Mouse (Mus musculus): ENCODE measurements at regions not wholly inside any gene's neighbourhood (a gene's known extent, or its start where the extent isn't known, plus 50 kb on each side); places are given as distances from the start of the nearest gene placed in this dataset.

DNA sequence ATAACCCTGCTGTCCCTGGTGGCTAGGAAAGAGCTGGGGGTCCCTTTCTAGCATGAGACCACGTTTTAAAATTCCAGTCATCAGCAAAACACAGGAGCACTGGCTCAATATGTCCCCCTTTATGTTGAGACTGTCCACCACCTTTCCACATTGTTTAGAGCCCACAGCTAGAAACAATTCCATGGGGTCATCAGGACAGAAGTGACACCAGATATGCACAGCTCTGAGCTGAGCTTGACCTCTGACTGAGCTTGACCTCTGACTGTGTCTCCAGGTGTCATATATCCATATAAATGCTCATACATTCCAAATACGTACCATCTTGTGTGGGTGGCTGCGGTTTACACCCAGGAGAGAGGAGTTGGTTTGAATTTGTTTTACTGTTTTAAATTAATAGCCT, 262.1 kb upstream of the Ppargc1a start:
- DNase-seq: no peak

DNA sequence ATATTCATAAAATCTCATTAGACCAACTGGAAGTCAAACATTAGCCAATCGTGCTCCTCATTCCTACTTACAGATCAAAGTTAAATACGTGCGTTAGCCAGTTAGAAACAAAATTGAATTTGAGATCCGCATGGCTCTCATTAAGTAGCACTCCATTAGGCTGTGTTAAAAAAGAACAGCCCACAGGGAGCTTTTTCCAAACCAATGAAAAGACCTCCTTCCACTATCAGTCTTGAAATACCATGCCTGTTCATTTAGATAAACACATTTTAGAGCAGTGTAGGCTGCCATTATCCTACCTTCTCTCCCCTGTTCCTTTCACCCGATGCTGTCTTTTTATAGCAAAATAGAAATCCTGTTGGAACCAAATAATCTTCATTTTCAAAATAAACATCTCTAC, 261.5 kb upstream of the Ppargc1a start:
- no peak for DNase-seq

DNA sequence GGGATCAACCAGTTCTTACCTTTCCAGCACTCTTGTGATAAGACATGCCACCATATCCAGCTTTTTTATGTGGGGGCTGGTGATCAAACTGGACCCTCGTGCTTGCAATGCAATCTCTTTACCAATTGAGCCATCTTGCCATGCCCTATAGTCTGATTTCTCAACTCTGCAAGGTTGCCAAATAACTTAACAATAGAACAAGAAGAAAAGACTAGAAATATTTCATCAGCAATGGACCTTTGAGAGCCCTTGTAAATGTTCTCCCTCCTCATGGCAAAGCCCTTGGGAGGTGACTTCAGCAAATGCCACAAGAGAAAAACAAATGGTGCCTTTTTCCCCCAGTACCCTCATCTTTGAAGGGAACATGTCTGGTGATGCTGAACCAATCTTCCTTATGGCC, 258.7 kb upstream of the Ppargc1a start:
- peak; percentile 2 for DNase-seq

DNA sequence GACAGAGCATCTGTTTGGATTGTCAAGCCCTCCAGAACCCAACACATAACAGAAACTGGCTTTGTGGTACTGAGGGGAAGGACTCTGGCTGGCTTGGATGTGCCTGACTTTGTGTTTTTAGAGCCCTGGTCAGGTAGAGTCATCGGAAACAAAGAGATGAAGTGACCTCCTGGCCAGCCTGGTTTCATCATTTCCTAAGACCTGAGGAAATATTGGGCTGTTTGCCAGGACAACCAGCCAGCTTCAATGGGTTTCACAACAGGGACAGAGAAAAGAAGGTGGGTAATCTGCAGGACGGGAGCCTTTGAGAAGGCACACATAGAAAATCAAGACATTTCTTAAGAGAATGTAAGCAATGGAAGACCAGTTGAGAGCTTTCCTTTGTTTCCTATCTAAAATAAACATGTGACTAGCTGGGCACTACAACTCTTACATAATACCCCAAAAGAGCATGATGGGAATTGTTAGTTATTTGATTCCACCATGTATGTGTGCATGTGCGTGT, 258.1 kb upstream of the Ppargc1a start:
- DNase-seq: peak; percentile 9

DNA sequence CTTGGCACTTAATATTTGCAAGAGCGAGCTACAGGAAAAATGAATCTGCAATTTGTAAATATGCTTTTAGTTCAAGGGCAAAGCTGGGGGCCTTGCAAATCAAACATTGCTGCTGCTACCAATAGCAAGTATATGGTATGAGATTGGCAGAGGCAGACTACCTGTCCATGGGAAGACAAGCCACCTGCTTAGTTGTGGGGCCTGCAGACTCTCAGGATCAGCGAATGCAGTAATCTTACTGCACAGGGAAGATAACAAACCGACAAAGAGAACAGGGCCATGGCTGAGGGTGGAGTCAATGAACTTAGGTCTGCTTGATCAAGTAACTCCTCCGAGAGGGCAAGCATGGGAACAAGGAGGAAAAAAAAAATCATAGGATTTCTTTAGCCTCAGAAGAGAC, 257.2 kb upstream of the Ppargc1a start:
- no peak for DNase-seq

DNA sequence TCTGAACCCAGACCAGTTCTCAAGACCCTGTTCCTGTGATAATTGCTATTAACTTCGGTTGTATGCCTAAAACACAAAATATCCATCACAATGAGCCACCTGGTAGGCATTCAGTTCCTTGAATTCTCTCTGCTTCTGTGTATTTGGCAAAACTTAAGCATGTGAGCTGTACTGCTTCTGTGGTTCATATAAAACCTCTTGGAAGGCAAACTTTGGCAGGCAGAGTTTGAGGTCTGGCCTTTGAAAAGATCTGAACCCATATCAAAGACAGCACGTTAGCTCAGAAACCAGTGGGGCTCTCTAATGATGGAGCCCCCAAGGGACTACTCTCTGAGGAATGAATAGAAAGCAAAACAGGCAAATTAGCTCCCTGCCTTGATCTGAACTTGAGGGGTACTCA, 256.1 kb upstream of the Ppargc1a start:
- no peak for DNase-seq

DNA sequence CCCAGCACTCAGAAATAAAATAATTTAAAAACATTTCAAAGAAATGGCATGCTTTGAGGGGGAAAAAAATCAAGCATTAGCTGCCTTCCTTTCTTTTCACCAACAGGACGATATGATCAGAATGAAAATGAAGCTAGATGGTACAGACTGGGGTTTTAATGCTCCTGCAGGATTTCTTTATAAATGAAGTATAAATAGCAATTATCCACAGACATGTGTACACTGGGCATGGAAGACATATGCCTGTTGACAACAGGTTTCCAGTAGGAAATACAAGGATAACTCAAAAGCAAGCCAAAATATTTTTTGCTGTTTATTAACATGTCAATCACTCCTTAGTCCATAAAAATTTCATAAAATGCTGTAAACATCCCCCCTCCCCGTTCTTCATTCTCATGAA, 248.7 kb upstream of the Ppargc1a start:
- no peak for DNase-seq

DNA sequence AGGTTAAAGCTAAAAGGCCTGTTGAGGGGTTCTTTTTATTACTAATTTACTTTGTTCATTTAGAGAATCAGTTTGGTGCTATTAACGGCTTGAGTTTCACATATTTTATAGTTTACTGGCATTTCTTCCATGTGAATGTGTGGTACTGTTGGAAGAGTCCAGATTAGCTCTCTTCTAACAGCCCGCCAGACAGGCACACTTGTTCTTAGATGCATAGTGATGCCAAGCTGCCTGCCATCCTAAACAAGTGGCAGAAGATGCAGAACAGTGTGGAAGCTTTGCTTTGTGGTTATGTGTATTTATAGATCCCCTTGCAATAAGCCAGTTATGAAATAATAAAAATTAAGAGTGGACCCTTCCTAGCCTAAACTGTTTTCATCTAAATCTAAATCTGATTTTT, 244.2 kb upstream of the Ppargc1a start:
- no peak for DNase-seq

DNA sequence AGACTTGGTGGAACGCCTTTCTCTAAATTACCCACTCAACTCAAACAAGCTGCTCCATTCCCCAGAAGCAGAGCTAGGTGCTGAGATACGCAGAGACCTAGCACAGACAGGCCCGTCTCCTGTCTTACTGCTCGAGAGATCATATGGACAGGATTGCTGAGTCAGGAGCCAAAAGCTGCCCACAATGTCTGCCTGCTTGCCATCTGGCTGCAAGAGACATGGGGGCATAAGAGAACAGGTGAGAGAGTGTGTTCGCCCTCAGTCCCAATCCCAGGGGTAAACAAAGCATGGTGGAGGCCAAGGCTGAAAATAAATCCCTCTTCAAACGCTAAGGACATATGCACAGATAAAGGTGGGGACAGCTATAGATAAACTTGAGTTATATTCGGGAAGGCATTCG, 234.0 kb upstream of the Ppargc1a start:
- no peak for DNase-seq

DNA sequence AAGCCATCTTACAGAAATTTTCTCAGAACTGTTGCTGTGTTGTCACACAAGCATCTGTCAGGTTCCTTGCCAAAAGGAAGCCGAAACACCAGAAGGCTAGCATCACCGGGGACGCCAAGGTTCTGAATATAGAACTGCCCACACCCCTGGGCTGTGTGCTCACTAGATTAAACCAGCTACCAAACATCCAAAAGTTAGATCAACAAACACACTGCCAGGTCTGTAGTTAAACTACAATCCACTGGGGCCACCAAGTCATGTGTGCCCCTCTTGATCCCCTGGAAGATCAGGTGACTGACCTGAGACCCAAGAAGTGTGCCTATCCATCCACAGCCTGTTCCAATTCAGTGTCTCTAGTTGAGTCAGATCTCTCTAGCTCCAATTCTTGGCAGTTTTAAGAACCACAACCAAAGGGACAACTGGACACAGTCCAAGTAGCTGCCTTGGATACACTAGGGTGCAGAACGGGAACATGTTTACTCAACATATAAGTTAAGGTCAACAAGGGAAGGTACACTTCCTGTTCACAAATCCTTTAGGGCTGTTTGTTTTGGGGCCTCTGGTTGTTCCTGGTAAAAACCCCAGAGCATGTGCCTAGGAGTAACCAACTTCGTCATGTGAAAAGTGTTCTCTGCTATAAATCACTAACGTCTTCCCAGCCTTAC, 232.0 kb upstream of the Ppargc1a start:
- DNase-seq: peak; percentile 22

DNA sequence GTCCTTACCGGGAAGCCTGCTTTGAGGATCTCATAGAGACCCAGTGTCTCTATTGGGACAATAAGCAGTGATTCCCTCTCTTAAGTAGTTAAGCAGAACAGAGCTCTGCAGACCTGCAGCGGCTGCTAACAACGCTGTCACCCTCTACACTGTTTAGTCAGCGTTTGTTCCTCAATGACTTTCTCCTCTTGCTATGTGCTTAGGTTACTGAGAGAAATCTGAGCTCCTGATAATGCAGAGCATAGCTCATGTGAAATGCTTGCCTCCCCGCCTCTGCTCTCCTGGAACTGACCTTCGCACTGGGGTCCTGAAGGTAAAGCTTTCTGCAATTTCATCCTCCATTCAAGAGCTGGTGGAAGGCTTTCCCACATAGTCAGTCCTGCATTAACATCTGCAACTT, 226.6 kb upstream of the Ppargc1a start:
- no peak for DNase-seq

DNA sequence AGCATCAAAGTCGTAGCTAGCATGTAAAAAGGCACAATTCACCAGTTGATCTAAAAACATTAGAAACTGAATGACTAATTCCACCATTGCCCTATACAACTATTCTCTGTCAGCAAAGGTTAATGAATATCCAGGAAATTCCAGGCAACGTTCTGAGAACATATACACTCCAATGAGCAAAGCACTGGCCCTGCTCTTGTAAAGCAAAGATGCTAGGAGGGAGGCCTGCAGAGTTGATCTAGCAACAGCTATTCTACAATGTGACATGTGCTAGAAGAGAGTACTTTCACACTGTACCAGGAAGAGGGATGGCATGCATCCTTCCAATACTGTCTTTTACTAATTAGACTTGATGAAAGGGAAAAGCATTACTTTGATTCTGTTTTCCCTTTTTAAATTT, 225.4 kb upstream of the Ppargc1a start:
- DNase-seq: no peak

DNA sequence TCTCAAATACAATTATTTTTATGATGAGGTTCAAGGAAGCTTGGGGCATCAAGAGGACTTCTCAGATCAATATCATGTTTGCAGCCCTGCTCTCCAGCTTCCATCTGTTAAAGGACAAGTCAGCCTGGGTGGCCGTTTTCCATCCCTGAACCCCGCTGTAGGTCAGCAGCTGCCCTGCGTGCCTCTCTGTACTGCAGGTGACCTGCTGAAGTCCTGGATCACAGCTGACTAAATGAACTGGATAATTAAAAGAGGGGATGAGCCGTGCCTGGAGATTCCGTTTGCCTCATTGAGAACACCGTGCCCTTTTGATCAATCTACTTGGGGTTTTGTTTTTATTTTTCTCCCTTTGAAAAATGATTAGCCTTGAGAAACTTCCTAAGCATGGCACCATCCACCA, 221.2 kb upstream of the Ppargc1a start:
- DNase-seq: no peak

DNA sequence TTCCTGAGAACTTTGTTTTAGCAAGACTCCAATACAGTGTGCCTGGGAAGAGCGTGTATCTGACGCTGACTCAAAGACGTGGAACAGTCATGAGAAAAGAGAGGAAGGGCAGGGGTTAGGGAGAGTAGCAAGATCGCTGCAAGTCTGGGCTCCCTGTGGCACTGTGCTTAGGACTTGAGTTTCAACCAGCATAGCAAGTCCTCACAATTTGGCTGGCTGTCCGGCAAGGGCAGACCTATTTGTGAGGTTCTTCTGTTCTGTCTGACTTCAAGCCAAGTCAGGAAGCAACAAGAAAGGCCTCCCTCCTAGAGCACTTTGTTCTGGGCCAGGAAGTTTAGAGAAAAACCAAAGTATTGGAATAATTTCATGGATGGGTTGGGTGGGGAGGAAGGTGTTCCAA, 216.0 kb upstream of the Ppargc1a start:
- DNase-seq: no peak

DNA sequence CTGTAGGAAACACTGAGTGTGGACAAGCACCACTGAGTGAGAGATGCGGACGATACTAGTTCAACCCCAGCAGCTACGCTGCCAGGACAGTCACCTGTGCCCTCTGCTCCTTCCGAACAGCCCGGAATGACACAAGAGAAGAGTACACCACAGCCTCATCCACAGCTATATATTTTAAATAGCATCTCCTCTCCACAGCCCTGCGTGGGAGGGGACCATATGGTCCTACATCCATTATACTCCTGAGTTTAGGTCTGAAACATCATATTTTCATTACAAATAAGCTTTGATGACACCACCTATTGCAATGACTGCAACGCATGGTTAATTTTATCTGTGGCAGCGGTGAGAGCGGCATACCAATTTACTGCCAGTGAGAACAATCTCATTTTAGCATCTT, 215.6 kb upstream of the Ppargc1a start:
- DNase-seq: no peak

DNA sequence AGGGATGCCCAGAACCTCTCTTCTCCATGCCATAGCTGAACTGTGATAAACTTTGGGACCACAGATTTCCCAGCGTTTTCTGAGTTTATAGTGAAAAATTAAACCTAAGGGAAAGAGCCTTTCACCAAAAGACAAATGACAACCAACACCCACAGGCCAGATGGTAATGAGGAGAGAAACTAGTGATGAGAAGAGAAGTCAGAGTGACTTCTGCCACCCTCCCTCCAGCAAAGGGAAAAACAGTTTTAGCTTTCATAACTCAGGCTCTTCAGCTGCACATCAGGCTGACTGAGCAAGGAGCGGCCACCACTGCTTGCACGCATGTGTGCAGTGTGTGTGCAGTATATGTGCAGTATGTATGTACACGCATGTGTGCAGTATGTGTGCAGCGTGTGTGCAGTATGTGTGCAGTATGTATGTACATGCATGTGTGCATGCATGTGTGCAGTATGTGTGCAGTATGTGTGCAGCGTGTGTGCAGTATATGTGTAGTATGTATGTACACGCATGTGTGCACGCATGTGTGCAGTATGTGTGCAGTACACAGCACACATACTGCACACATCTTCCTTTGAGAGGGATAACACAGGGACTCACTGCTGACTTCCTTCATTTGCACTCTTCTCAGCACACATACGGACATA, 208.1 kb upstream of the Ppargc1a start:
- no peak for DNase-seq

DNA sequence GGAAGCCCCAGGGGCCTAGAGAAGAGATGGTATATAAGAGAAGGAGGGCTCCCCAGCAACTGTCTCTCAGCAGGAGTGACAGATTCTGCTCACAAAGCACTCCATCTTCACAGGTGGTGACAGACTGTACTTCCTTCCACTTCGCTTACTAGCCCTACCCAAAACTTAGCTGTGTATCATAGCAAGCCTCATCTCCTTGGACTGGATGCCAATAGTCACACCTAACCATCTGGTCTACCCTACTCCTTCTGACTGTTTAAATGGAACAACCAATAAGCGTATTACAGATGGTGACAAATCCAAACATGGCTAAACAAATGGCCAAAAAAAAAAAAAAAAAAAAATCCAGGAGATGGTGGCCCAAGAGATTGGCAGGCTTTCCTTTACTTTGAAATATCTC, 204.1 kb upstream of the Ppargc1a start:
- no peak for DNase-seq

DNA sequence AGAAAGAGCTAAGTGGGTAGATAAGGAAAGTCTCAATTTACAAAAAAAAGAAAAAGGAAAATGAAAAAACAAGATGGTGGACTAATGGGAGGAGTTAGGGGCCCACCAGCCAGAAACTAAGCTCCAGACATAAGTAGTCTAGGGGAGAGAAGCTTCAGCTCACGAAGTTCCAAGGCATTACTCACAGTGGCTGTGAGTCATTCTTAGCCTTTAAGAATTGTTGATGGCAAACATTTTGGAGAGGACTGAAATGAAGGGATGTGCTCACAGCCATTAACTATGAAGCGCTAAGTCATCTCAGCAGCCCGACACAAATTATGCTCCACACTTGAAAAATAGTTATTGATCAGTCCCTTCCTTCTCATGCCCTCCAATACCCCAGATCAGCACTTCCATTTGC, 198.6 kb upstream of the Ppargc1a start:
- DNase-seq: no peak

DNA sequence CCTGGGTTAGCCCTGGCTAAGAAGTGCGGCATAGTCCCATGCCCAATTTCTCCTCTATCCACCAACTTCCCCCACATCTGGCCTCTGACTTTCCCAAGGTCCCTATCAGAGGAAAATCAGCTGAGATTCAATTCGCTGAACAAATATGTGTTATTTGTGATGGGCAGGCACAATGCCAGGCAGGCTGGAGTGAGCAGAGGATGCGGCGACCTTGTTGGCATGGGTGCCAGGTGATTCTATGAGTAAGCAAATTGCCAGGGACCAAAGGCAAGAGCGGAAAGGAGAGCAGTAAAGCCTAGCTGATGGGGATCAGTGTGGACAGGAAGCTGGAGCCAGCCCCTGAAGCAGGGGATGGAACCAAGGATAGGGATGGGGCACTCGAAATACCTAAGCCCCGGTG, 196.9 kb upstream of the Ppargc1a start:
- no peak for DNase-seq

DNA sequence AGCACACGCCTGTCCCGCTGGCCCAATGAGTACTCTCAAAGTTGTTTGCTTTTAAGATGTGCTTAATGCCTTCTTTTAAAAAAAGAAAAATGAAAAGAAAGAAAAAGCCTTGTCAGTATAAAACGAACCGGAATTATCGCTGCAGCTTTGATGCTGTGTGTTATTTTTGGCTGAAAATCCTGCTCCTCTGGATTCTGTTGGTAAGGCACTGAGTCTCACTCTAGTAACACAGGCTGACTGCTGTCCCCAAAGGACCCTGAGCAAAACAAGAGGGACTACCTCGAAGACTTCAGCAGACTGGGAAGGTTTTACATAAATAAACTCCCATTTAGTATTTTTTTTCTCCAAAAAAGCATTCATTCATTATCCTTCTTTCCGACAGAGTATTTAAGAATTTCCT, 196.1 kb upstream of the Ppargc1a start:
- DNase-seq: no peak

DNA sequence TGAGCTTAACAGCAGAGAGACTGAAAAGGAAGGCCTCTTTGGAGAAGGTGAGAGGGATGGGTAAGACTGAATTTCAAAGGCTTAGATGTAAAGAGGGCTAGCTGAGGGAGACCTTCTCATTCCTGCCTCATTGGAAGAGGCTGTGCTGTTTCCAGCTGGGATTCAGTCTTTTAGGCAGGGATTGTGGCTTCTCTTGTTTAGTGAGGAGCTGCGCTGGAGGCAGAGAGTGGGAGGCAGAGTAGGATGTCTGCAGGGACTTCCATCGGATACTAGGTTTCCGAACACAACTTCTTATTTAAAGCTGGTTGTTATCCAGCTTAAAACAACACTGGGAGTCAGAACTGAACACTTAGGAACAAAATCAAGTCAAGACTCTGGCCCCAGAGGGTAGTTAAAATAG, 194.8 kb upstream of the Ppargc1a start:
- no peak for DNase-seq

DNA sequence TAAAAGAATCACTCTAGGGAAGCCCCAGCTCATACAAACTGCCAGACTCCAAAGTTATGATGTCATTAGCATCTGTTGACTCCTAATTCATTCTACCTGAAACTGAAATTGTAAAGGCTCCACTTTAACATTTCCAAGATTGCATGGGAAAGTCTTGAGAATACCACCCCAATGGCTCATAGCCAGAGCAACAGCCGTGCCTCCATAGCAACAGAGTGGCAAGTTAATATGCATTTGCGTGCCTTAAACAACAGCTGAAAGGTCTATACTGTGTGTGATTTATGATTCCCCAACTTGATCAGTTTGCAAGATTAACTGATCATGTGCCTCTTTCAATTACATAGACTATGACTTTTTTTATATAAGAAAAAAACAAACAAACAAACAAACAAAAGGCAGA, 190.8 kb upstream of the Ppargc1a start:
- no peak for DNase-seq

DNA sequence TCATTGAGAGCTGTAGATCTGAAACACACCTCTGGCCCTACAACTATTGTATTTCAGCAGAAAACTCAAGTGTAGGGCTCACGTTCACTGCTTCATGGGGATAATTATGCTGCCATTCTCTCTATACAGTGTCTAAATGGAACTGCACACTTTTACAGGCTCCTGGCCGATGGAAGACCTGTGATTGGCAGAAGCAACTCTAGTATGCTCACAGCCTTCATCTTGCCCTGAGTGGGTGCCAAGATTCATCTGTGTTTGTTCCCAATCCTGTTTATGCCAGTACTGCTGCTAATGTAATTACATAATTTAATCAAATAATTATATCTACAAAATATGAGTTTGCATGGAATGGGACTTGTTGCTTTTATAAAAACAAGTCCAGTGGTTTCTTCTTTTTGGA, 190.3 kb upstream of the Ppargc1a start:
- no peak for DNase-seq

DNA sequence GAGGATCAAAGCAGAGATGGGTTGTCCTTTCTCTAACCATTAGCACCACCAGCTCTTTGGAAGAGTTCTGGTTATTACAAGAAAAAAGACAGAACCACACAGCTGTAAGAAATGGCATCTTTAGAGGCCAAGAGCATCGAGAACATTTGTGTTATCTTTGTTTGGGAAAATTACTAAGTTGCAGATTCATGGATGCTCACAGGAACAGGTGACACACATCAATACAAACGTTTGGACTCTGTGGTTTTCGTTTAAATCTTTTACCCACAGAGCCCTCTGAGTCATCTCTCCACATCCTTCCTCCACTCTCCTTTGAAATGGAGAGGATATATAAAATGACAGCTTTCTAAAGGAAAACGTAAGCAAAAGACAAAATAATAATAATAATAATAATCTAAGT, 184.5 kb upstream of the Ppargc1a start:
- no peak for DNase-seq

DNA sequence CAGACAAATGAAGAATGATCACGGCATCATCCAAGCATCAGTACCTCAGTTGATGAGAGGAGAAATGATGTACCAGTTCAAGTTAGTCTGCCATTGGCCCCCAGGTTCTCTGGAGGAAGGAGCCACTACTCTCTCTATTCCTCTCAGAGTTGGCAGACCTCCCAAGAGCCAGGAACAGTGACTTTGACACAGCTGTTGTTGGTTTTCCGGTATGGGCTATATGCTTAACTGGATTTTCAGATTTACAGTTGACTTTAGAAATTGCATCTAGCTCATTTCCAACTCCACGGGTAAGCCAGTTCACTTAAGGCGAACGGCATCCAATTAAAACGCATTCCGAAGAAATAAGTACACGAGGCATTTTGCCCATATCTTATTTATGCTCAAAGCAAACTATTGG, 182.9 kb upstream of the Ppargc1a start:
- no peak for DNase-seq
